Mouse (Mus musculus) 3T3-L1 (cell line): ENCODE data around the gene Etfdh.

Source experiments
- DNase-seq: peaks from one replicate; pipeline ENCODE4 v3.0.0-alpha.2; 2015; ENCODE audit warnings: low read depth, low spot score

Gene Etfdh

GRCm38 (mm10) chr3:79629416-79629730 is at the start of gene Etfdh:
Gene Etfdh (minus strand): TSS chr3:79629500.
- DNase-seq = peak; percentile 94

- DNase-seq = no peak
Observed at GRCm38 (mm10) chr3:79676411-79676810, 47.1 kb upstream of the Etfdh start.

GRCm38 (mm10) chr3:79674641-79675040 is 45.3 kb upstream of the Etfdh start:
- no peak for DNase-seq

- peak; percentile 88 for DNase-seq
Observed at GRCm38 (mm10) chr3:79673082-79673481, 43.8 kb upstream of the Etfdh start.

- no peak for DNase-seq
Observed at GRCm38 (mm10) chr3:79672188-79672587, 42.9 kb upstream of the Etfdh start.

GRCm38 (mm10) chr3:79670556-79670955 is 41.3 kb upstream of the Etfdh start:
- DNase-seq = no peak

- DNase-seq = peak; percentile 76
Observed at GRCm38 (mm10) chr3:79664787-79665408, 35.6 kb upstream of the Etfdh start.

- no peak for DNase-seq
Observed at GRCm38 (mm10) chr3:79656682-79657081, 27.4 kb upstream of the Etfdh start.

- DNase-seq = no peak
Observed at GRCm38 (mm10) chr3:79652129-79652528, 22.8 kb upstream of the Etfdh start.

GRCm38 (mm10) chr3:79628561-79629415 is 512 bp downstream of the Etfdh start, which contains the start of gene 4930579G24Rik:
Gene 4930579G24Rik (plus strand): TSS chr3:79629079.
- peak; percentile 100 for DNase-seq

- DNase-seq = no peak
Observed at GRCm38 (mm10) chr3:79628182-79628560, 1.1 kb downstream of the Etfdh start.

- DNase-seq = peak; percentile 48
Observed at GRCm38 (mm10) chr3:79627484-79628181, 1.7 kb downstream of the Etfdh start.

- no peak for DNase-seq
Observed at GRCm38 (mm10) chr3:79609886-79610285, 19.4 kb downstream of the Etfdh start.

- no peak for DNase-seq
Observed at GRCm38 (mm10) chr3:79595468-79595867, 33.8 kb downstream of the Etfdh start.

- no peak for DNase-seq
Observed at GRCm38 (mm10) chr3:79591793-79592471, 37.4 kb downstream of the Etfdh start.

- DNase-seq = peak; percentile 92
Observed at GRCm38 (mm10) chr3:79590863-79591792, 38.2 kb downstream of the Etfdh start, which contains the start of gene Ppid. Gene Ppid (plus strand): TSS chr3:79591342.

GRCm38 (mm10) chr3:79589671-79590070 is 39.6 kb downstream of the Etfdh start:
- no peak for DNase-seq

- DNase-seq = peak; percentile 98
Observed at GRCm38 (mm10) chr3:79586804-79587203, 42.5 kb downstream of the Etfdh start.

- no peak for DNase-seq
Observed at GRCm38 (mm10) chr3:79579891-79580575, 49.3 kb downstream of the Etfdh start.

GRCm38 (mm10) chr3:79578164-79578563 is 51.1 kb downstream of the Etfdh start:
- no peak for DNase-seq
